Mouse (Mus musculus) heart, embryonic 16.5 days (tissue): ENCODE measurements around the gene Cop1. TPM values are rescaled to one million over a fixed set of nuclear protein-coding genes. Genes with fewer than 3 reads are reported as not detected.
A peak's percentile ranks its signal among the peaks of the same experiment; 100 is the strongest.

Experiments
- ATAC-seq: fragments of 200-750 bp; cut with Nextera tagmentation; replicated peaks from 2 replicates; pipeline ENCODE4 v1.8.0; 2017; ENCODE audit warnings: moderate number of reproducible peaks; ENCODE audit not compliant: insufficient read depth, low FRiP score; ENCODE audit errors: extremely low read depth
- H3K27ac ChIP-seq: fragments of 300-500 bp; sonication (generic); 2 replicates; pipeline ENCODE4 v1.5.1; 2014; ENCODE audit warnings: mild to moderate bottlenecking, low read length, control low read depth, moderate library complexity
- H3K27me3 ChIP-seq: fragments of 300-500 bp; sonication (generic); 2 replicates; pipeline ENCODE4 v1.6.1; 2014; ENCODE audit warnings: low read length, mixed read lengths; ENCODE audit not compliant: control insufficient read depth, insufficient read depth
- H3K36me3 ChIP-seq: fragments of 300-500 bp; sonication (generic); 2 replicates; pipeline ENCODE4 v1.6.1; 2014; ENCODE audit not compliant: control insufficient read depth, insufficient read depth
- H3K4me1 ChIP-seq: fragments of 300-500 bp; sonication (generic); 2 replicates; pipeline ENCODE4 v1.6.1; 2014; ENCODE audit warnings: low read length, mixed read lengths; ENCODE audit not compliant: control insufficient read depth, insufficient read depth
- H3K4me2 ChIP-seq: fragments of 300-500 bp; sonication (generic); 2 replicates; pipeline ENCODE4 v1.6.1; 2014; ENCODE audit warnings: low read depth, mild to moderate bottlenecking, control low read depth, low read length
- H3K4me3 ChIP-seq: fragments of 300-500 bp; sonication (generic); 2 replicates; pipeline ENCODE4 v1.5.1; 2014; ENCODE audit warnings: mild to moderate bottlenecking, control low read depth, low read length
- H3K9ac ChIP-seq: fragments of 300-500 bp; sonication (generic); 2 replicates; pipeline ENCODE4 v1.6.1; 2014; ENCODE audit warnings: low read length, control low read depth
- H3K9me3 ChIP-seq: fragments of 300-500 bp; sonication (generic); replicated peaks from 2 replicates; pipeline ENCODE4 v1.6.1; 2016; ENCODE audit warnings: low read length; ENCODE audit not compliant: control insufficient read depth
- WGBS: fragments of 180-500 bp; shearing (Covaris S2); extraction: QIAGEN DNeasy Blood & Tissue Kit; methylation state at CpG from one replicate; pipeline ENCODE4 v1.1.7; 2014; 5-methylcytosine and 5-hydroxymethylcytosine counted together
- polyA plus RNA-seq: library from polyadenylated mRNA; unstranded; fragments of >200 nt; fragmentation: Nextera tagmentation; extraction: Ambion mirVana; gene quantifications from 2 replicates; pipeline ENCODE4 v1.2.1, GENCODE M21; 2015

Cop1 gene
- polyA plus RNA-seq, 1 experiment from 2014 or later = 7.9 TPM

- 95% methylated on average over 3 of the region's 3 CpGs for WGBS
- H3K4me3 ChIP-seq = no peak overlapping the region
- no peak for ATAC-seq
- H3K4me2 ChIP-seq = no peak overlapping the region
- no peaks in the 10 kb centered on the region for H3K36me3 ChIP-seq
- no peak overlapping the region for H3K9ac ChIP-seq
- H3K9me3 ChIP-seq = no peaks in the 10 kb centered on the region
- no peaks in the 10 kb centered on the region for H3K27me3 ChIP-seq
- H3K4me1 ChIP-seq = no peaks in the 10 kb centered on the region
- no peak overlapping the region for H3K27ac ChIP-seq
Observed at GRCm38 (mm10) chr1:159263820-159264219, 31.7 kb downstream of the Cop1 start.

- no peaks in the 10 kb centered on the region for H3K4me1 ChIP-seq
- H3K9ac ChIP-seq = no peak overlapping the region
- no peak for ATAC-seq
- H3K27me3 ChIP-seq = no peaks in the 10 kb centered on the region
- peaks cover 7% of the 10 kb centered on the region; the same call in 1 of the 2 replicates for H3K36me3 ChIP-seq
- WGBS = 62% methylated on average over 1 of the region's 1 CpGs
- no peak overlapping the region for H3K4me3 ChIP-seq
- H3K27ac ChIP-seq = no peak overlapping the region
- no peaks in the 10 kb centered on the region for H3K9me3 ChIP-seq
- no peak overlapping the region for H3K4me2 ChIP-seq
Observed at GRCm38 (mm10) chr1:159280072-159280471, 48.0 kb downstream of the Cop1 start.

GRCm38 (mm10) chr1:159281861-159282260 lies 49.7 kb downstream of the Cop1 start:
- ATAC-seq = no peak
- Histone ChIP-seq H3K9ac (no peak overlapping the region), H3K27ac (no peak overlapping the region), H3K4me1 (no peaks in the 10 kb centered on the region), H3K27me3 (no peaks in the 10 kb centered on the region), H3K4me3 (no peak overlapping the region), H3K9me3 (no peaks in the 10 kb centered on the region), H3K36me3 (peaks cover 9% of the 10 kb centered on the region; the same call in 1 of the 2 replicates), H3K4me2 (no peak overlapping the region)
- WGBS = 97% methylated on average over 1 of the region's 1 CpGs

DNA sequence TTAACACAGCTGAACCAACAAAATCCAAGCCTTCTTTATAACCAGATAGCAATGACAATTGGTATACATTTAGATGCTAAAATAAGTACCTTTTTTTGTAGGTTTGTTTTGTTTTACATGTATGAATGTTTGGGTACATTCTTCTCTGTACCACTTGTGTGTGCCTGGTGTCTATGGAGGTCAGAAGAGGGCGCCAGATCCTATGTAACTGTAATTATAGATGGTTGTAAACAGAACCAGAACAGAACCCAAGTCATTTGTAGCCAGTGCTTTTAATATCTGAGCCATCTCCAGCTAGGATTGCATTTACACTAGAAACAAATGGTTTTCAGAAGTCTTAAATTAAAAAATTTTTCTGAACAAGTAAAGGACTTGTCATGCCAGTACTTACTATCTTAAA lies 54.7 kb downstream of the Cop1 start:
- Histone ChIP-seq H3K9ac (no peak overlapping the region), H3K27me3 (no peaks in the 10 kb centered on the region), H3K27ac (no peak overlapping the region), H3K4me3 (no peak overlapping the region), H3K36me3 (peaks cover 2% of the 10 kb centered on the region; the same call in 1 of the 2 replicates), H3K9me3 (no peaks in the 10 kb centered on the region), H3K4me2 (no peak overlapping the region), H3K4me1 (no peaks in the 10 kb centered on the region)
- ATAC-seq = no peak
- 82% methylated on average over 1 of the region's 1 CpGs for WGBS

DNA sequence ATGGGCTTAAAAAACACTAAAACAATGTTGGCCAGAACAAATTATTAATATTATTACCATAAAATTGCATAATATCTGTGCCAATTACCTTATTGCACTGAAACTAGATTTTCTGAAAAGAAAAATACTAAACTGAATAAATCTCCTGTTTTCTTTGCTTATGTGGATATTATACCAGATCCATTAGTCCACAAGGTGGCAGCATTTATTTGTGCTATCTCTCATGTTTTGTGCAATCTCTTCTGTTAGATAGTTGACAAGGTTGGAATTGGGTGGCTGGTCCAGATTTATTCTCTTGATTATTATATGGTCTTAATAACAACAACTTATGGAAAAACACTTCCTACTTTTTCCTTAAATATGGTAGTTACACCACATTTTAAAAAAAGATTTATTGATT lies 58.1 kb downstream of the Cop1 start:
- Histone ChIP-seq H3K36me3 (peaks cover 12% of the 10 kb centered on the region; the same call in 1 of the 2 replicates), H3K4me1 (no peaks in the 10 kb centered on the region), H3K4me3 (no peak overlapping the region), H3K4me2 (no peak overlapping the region), H3K9ac (no peak overlapping the region), H3K9me3 (no peaks in the 10 kb centered on the region), H3K27me3 (no peaks in the 10 kb centered on the region), H3K27ac (no peak overlapping the region)
- no peak for ATAC-seq

- no peaks in the 10 kb centered on the region for H3K27me3 ChIP-seq
- no peak overlapping the region for H3K4me2 ChIP-seq
- peaks cover 10% of the 10 kb centered on the region; the same call in 1 of the 2 replicates for H3K36me3 ChIP-seq
- no peak overlapping the region for H3K9ac ChIP-seq
- H3K9me3 ChIP-seq = no peaks in the 10 kb centered on the region
- 97% methylated on average over 2 of the region's 2 CpGs for WGBS
- H3K27ac ChIP-seq = no peak overlapping the region
- no peak for ATAC-seq
- no peak overlapping the region for H3K4me3 ChIP-seq
- no peaks in the 10 kb centered on the region for H3K4me1 ChIP-seq
Observed at GRCm38 (mm10) chr1:159290859-159291258, 58.7 kb downstream of the Cop1 start.

- Histone ChIP-seq H3K4me2 (peak overlapping the region; percentile 26), H3K27me3 (no peaks in the 10 kb centered on the region), H3K36me3 (peaks cover 5% of the 10 kb centered on the region; the same call in 1 of the 2 replicates), H3K27ac (peak overlapping the region; percentile 81), H3K4me3 (no peak overlapping the region), H3K9me3 (no peaks in the 10 kb centered on the region), H3K9ac (no peak overlapping the region), H3K4me1 (peaks cover 3% of the 10 kb centered on the region; the same call in 1 of the 2 replicates)
- ATAC-seq = peak; percentile 73
- WGBS = 54% methylated on average over 7 of the region's 7 CpGs
Observed at GRCm38 (mm10) chr1:159301418-159302082, 69.4 kb downstream of the Cop1 start.

- Histone ChIP-seq H3K27me3 (no peaks in the 10 kb centered on the region), H3K36me3 (peaks cover 5% of the 10 kb centered on the region; the same call in 1 of the 2 replicates), H3K4me1 (no peaks in the 10 kb centered on the region), H3K4me3 (no peak overlapping the region), H3K9me3 (no peaks in the 10 kb centered on the region), H3K9ac (no peak overlapping the region), H3K4me2 (no peak overlapping the region), H3K27ac (no peak overlapping the region)
- ATAC-seq = no peak
- 70% methylated on average over 2 of the region's 2 CpGs for WGBS
Observed at GRCm38 (mm10) chr1:159313625-159314024, 81.5 kb downstream of the Cop1 start.

DNA sequence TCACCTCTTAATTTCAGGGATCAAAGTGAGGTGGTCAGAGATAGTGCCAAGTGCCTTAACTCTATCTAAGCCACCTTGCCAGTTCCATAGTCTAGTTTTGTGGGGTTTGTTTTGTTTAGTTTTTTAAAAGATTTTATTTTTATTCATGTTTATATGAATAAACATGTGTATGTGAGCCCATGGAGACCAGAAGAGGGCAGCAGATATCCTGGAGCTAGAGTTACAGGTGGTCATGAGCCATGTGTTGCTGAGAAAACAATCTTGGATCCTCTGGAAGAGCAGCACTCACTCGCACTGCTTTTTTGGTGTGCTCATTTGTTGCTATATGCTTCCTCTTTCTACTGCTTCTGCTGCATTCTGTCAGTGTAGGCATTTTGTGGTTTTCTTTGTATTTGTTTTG lies 90.5 kb downstream of the Cop1 start:
- no peak for ATAC-seq
- no peak overlapping the region for H3K27ac ChIP-seq
- WGBS = 83% methylated on average over 1 of the region's 1 CpGs

More for the DNA sequence above, 90.5 kb downstream of the Cop1 start:
- no peak overlapping the region for H3K4me2 ChIP-seq
- no peak overlapping the region for H3K9ac ChIP-seq
- no peaks in the 10 kb centered on the region for H3K9me3 ChIP-seq
- H3K36me3 ChIP-seq = 0 out of 2 replicates have a peak, but pooled peaks cover 6% of the 10 kb centered on the region
- H3K27me3 ChIP-seq = no peaks in the 10 kb centered on the region
- H3K4me1 ChIP-seq = no peaks in the 10 kb centered on the region
- no peak overlapping the region for H3K4me3 ChIP-seq
